Comparison of ENCODE assay signal across 8 mouse cellular contexts in the genomic region with DNA sequence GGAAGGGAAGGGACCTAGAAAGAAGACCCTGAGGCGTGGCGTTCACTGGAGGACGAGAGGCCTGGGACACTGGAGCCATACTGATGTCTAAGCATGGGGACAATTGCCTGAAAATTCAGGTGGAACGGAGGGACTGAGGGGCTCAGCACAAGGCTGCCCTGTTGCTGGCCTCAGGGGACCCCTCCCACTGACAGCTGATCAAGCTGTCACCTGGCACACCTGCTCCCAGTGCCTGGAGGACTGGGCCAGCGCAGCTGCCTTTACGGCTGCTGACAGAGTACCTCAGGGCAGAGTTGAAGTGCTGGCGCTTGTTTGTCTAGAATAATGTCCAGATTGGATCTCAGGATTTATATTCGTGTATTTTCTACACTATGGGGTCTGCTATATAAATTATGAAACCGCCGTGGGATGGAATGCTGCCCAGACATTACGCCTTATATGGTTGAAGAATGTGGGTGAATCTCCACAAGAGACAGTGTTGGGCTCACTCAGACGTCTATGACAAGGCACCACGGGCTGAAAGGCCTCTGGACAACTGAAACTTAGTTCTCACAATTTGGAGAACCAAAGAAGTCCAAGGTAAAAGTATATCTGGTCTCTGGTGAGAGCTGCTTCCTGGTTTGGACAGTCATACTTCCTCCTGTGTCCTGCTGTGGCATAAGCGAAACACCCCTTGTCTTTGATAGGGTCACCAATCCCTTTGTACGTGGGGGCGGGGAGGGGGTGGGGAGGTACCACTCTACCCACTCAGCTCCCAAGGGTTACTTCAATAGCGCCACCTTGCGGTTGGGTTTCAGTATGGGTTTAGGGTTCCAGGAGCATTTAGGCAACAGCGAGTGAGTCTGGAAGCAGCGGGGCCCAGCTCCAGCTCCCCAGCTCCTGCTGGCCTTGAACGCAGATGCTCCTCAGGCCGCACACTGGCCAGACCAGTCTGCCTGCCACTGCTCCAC. TPM values are rescaled to one million over a fixed set of nuclear protein-coding genes. Genes with fewer than 3 reads are reported as not detected.
DNase-seq lines count a peak whose midpoint lies in the region; ATAC-seq and TF ChIP-seq lines count a peak whose summit lies in the region.

No protein-coding gene starts in this region.

- H3K9ac ChIP-seq in embryonic facial prominence, embryonic 15.5 days = no peak overlapping the region
- no peak overlapping the region for H3K9ac ChIP-seq in hindbrain, postnatal 0 days (replicated peaks; ENCODE audit: low read length)
- no peak overlapping the region for H3K9ac ChIP-seq in midbrain, embryonic 11.5 days (ENCODE audit: low read length)
- H3K9ac ChIP-seq in stomach, embryonic 15.5 days = no peak overlapping the region

- no peaks in the 10 kb centered on the region; the same call in 1 of the 2 replicates for H3K27me3 ChIP-seq in embryonic facial prominence, embryonic 15.5 days
- H3K27me3 ChIP-seq in hindbrain, postnatal 0 days (ENCODE audit: insufficient read depth, low read length) = no peaks in the 10 kb centered on the region
- H3K27me3 ChIP-seq in limb, embryonic 10.5 days (ENCODE audit: low read depth, poor library complexity, severe bottlenecking) = peaks cover 55% of the 10 kb centered on the region
- H3K27me3 ChIP-seq in midbrain, embryonic 11.5 days (ENCODE audit: control insufficient read depth, insufficient read depth, low read length) = peaks cover 7% of the 10 kb centered on the region; the same call in 1 of the 2 replicates
- no peaks in the 10 kb centered on the region for H3K27me3 ChIP-seq in stomach, embryonic 15.5 days (replicated peaks)

- no peaks in the 10 kb centered on the region for H3K36me3 ChIP-seq in embryonic facial prominence, embryonic 15.5 days
- no peaks in the 10 kb centered on the region for H3K36me3 ChIP-seq in hindbrain, postnatal 0 days (ENCODE audit: insufficient read depth, low read length)
- H3K36me3 ChIP-seq in limb, embryonic 10.5 days = no peaks in the 10 kb centered on the region
- H3K36me3 ChIP-seq in midbrain, embryonic 11.5 days (ENCODE audit: control insufficient read depth, insufficient read depth, low read length) = no peaks in the 10 kb centered on the region
- H3K36me3 ChIP-seq in stomach, embryonic 15.5 days = no peaks in the 10 kb centered on the region

- 35% methylated on average over 22 of the region's 22 CpGs for WGBS in embryonic facial prominence, embryonic 15.5 days
- WGBS in hindbrain, postnatal 0 days = 47% methylated on average over 22 of the region's 22 CpGs
- WGBS in limb, embryonic 10.5 days = 48% methylated on average over 22 of the region's 22 CpGs
- WGBS in midbrain, embryonic 11.5 days = 50% methylated on average over 22 of the region's 22 CpGs
- 40% methylated on average over 22 of the region's 22 CpGs for WGBS in stomach, embryonic 15.5 days

- TF ChIP-seq CTCF in hindbrain, postnatal 0 days (IDR thresholded peaks at IDR 0.05; ENCODE audit: low read depth) = peak; percentile 61

- no peak overlapping the region for H3K4me2 ChIP-seq in embryonic facial prominence, embryonic 15.5 days (replicated peaks)
- H3K4me2 ChIP-seq in hindbrain, postnatal 0 days (ENCODE audit: low read depth, low read length) = no peak overlapping the region
- no peak overlapping the region for H3K4me2 ChIP-seq in midbrain, embryonic 11.5 days
- H3K4me2 ChIP-seq in stomach, embryonic 15.5 days = no peak overlapping the region

- peak; percentile 39 to 62 for DNase-seq in cerebellum, postnatal 25 days
- no peak for DNase-seq in cerebellum, adult 11 months
- DNase-seq in ZHBTc4 (ENCODE audit: low read depth, low spot score) = peak; percentile 94
- DNase-seq in hindbrain, postnatal 0 days (ENCODE audit: low spot score) = peak; percentile 43
- DNase-seq in limb, embryonic 10.5 days (ENCODE audit: low spot score) = peak; percentile 67
- peak; percentile 93 for DNase-seq in midbrain, embryonic 11.5 days (ENCODE audit: low spot score, missing footprints)

- no peak overlapping the region for H3K27ac ChIP-seq in embryonic facial prominence, embryonic 15.5 days (replicated peaks)
- no peak overlapping the region for H3K27ac ChIP-seq in hindbrain, postnatal 0 days
- H3K27ac ChIP-seq in limb, embryonic 10.5 days = no peak overlapping the region
- H3K27ac ChIP-seq in midbrain, embryonic 11.5 days (ENCODE audit: low read depth, low read length) = no peak overlapping the region
- H3K27ac ChIP-seq in stomach, embryonic 15.5 days = peak overlapping the region; percentile 38; the same call in 1 of the 2 replicates

- peaks cover 19% of the 10 kb centered on the region; the same call in 1 of the 2 replicates for H3K4me1 ChIP-seq in embryonic facial prominence, embryonic 15.5 days
- no peaks in the 10 kb centered on the region; the same call in 1 of the 2 replicates for H3K4me1 ChIP-seq in hindbrain, postnatal 0 days (ENCODE audit: insufficient read depth, low read length)
- peaks cover 28% of the 10 kb centered on the region for H3K4me1 ChIP-seq in limb, embryonic 10.5 days
- peaks cover 6% of the 10 kb centered on the region; the same call in 1 of the 2 replicates for H3K4me1 ChIP-seq in midbrain, embryonic 11.5 days (ENCODE audit: control insufficient read depth, insufficient read depth, low read length)
- peaks cover 15% of the 10 kb centered on the region; the same call in 1 of the 2 replicates for H3K4me1 ChIP-seq in stomach, embryonic 15.5 days

- 0 out of 2 replicates have a peak, but pooled peaks have one; percentile 17 for ATAC-seq in embryonic facial prominence, embryonic 15.5 days (ENCODE audit: insufficient number of reproducible peaks, low FRiP score, low TSS enrichment, low read depth)
- peak; percentile 33 for ATAC-seq in hindbrain, postnatal 0 days
- ATAC-seq in midbrain, embryonic 11.5 days (ENCODE audit: low FRiP score) = peak; percentile 38; the same call in 1 of the 2 replicates
- no peak; the same call in 1 of the 2 replicates for ATAC-seq in stomach, embryonic 15.5 days (ENCODE audit: insufficient read depth, low FRiP score, low read depth)

- no peaks in the 10 kb centered on the region for H3K9me3 ChIP-seq in embryonic facial prominence, embryonic 15.5 days (replicated peaks)
- H3K9me3 ChIP-seq in hindbrain, postnatal 0 days (ENCODE audit: low read length) = no peaks in the 10 kb centered on the region
- H3K9me3 ChIP-seq in limb, embryonic 10.5 days (replicated peaks) = no peaks in the 10 kb centered on the region
- no peaks in the 10 kb centered on the region for H3K9me3 ChIP-seq in midbrain, embryonic 11.5 days (ENCODE audit: control insufficient read depth, low read length)
- no peaks in the 10 kb centered on the region for H3K9me3 ChIP-seq in stomach, embryonic 15.5 days

- no peak overlapping the region for H3K4me3 ChIP-seq in embryonic facial prominence, embryonic 15.5 days (replicated peaks)
- H3K4me3 ChIP-seq in hindbrain, postnatal 0 days (ENCODE audit: low read length) = no peak overlapping the region
- H3K4me3 ChIP-seq in limb, embryonic 10.5 days = no peak overlapping the region
- no peak overlapping the region for H3K4me3 ChIP-seq in midbrain, embryonic 11.5 days (ENCODE audit: low read depth, low read length)
- no peak overlapping the region for H3K4me3 ChIP-seq in stomach, embryonic 15.5 days (replicated peaks)

RNA-seq across cellular contexts. Expression of a gene that starts 27.0 kb away (rescaled TPM):
- polyA plus RNA-seq in embryonic facial prominence, embryonic 15.5 days (2015; fragmentation: Nextera tagmentation; extraction: Ambion mirVana) = 29.5 and 31.0 TPM in 2 replicates
- total RNA-seq in hindbrain, postnatal 0 days (2014; rRNA removed) = 217 and 236 TPM in 2 replicates
- 116 and 130 TPM in 2 replicates for polyA plus RNA-seq in hindbrain, postnatal 0 days (2015; fragmentation: Nextera tagmentation; extraction: Ambion mirVana)
- polyA plus RNA-seq in limb, embryonic 10.5 days (2016; fragmentation: Nextera tagmentation; extraction: Ambion mirVana) = 11.3 and 13.5 TPM in 2 replicates
- polyA plus RNA-seq in midbrain, embryonic 11.5 days (2014; fragmentation: Nextera tagmentation; extraction: Ambion mirVana) = 128 and 137 TPM in 2 replicates
- polyA plus RNA-seq in stomach, embryonic 15.5 days (2015; fragmentation: Nextera tagmentation; extraction: Ambion mirVana) = 27.9 and 31.7 TPM in 2 replicates
